Mouse (Mus musculus): ENCODE results near the gene Slc41a2. TPM values are rescaled to one million over a fixed set of nuclear protein-coding genes. Genes with fewer than 3 reads are reported as not detected.
A peak's percentile ranks its signal among the peaks of the same experiment; 100 is the strongest.

Slc41a2 gene
- polyA plus RNA-seq (2015; fragmentation: Nextera tagmentation; extraction: Ambion mirVana), result 0.78 and 0.87 TPM in 2 replicates

- peak within 1 kb of the TSS; percentile 49 for H3K9ac ChIP-seq (ENCODE audit: low read depth, low read length)
- H3K27me3 ChIP-seq (ENCODE audit: insufficient read depth, low read length), result peaks cover 27% of the 10 kb centered on the region
- ATAC-seq (replicated peaks; ENCODE audit: low FRiP score, low read depth), result peak; percentile 59
- WGBS, result 1% methylated on average over 66 of the region's 102 CpGs
- TF ChIP-seq CTCF (IDR thresholded peaks at IDR 0.05; ENCODE audit: low read depth), result no peak
- peak within 1 kb of the TSS; percentile 98 for H3K4me2 ChIP-seq (ENCODE audit: low read length)
- no peaks in the 10 kb centered on the region for H3K36me3 ChIP-seq (ENCODE audit: insufficient read depth, low read length)
- H3K4me1 ChIP-seq (replicated peaks; ENCODE audit: insufficient read depth, low read length), result peaks cover 7% of the 10 kb centered on the region; the same call in 1 of the 2 replicates
- DNase-seq (ENCODE audit: low spot score), result peak; percentile 42
- H3K4me3 ChIP-seq (replicated peaks; ENCODE audit: low read depth, low read length), result peak within 1 kb of the TSS; percentile 57
- no peak within 1 kb of the TSS for H3K27ac ChIP-seq
- no peaks in the 10 kb centered on the region for H3K9me3 ChIP-seq (replicated peaks; ENCODE audit: low read length)
Measured at GRCm38 (mm10) chr10:83337159-83337951, at the start of gene Slc41a2. Gene Slc41a2 (minus strand): TSS chr10:83337882.

- no peak overlapping the region for H3K4me3 ChIP-seq (replicated peaks; ENCODE audit: low read depth, low read length)
- H3K27me3 ChIP-seq (ENCODE audit: insufficient read depth, low read length), result no peaks in the 10 kb centered on the region
- H3K36me3 ChIP-seq (ENCODE audit: insufficient read depth, low read length), result no peaks in the 10 kb centered on the region
- no peak overlapping the region for H3K27ac ChIP-seq
- WGBS, result 96% methylated on average over 7 of the region's 7 CpGs
- no peak overlapping the region for H3K4me2 ChIP-seq (ENCODE audit: low read length)
- TF ChIP-seq CTCF (IDR thresholded peaks at IDR 0.05; ENCODE audit: low read depth), result no peak
- no peak overlapping the region for H3K9ac ChIP-seq (ENCODE audit: low read depth, low read length)
- no peak for ATAC-seq (replicated peaks; ENCODE audit: low FRiP score, low read depth)
- H3K4me1 ChIP-seq (replicated peaks; ENCODE audit: insufficient read depth, low read length), result no peaks in the 10 kb centered on the region
- H3K9me3 ChIP-seq (replicated peaks; ENCODE audit: low read length), result 0 out of 2 replicates have a peak, but pooled peaks cover 5% of the 10 kb centered on the region
- no peak for DNase-seq (ENCODE audit: low spot score)
Measured at GRCm38 (mm10) chr10:83385330-83385910, 47.7 kb upstream of the Slc41a2 start.

GRCm38 (mm10) chr10:83384456-83385215 is 47.0 kb upstream of the Slc41a2 start:
- Histone ChIP-seq H3K36me3 (ENCODE audit: insufficient read depth, low read length) (no peaks in the 10 kb centered on the region), H3K4me2 (ENCODE audit: low read length) (no peak overlapping the region), H3K9ac (ENCODE audit: low read depth, low read length) (no peak overlapping the region), H3K9me3 (replicated peaks; ENCODE audit: low read length) (0 out of 2 replicates have a peak, but pooled peaks cover 5% of the 10 kb centered on the region), H3K27me3 (ENCODE audit: insufficient read depth, low read length) (no peaks in the 10 kb centered on the region), H3K4me1 (replicated peaks; ENCODE audit: insufficient read depth, low read length) (no peaks in the 10 kb centered on the region), H3K27ac (no peak overlapping the region), H3K4me3 (replicated peaks; ENCODE audit: low read depth, low read length) (no peak overlapping the region)
- 94% methylated on average over 8 of the region's 8 CpGs for WGBS
- ATAC-seq (replicated peaks; ENCODE audit: low FRiP score, low read depth) (no peak), DNase-seq (ENCODE audit: low spot score) (no peak)
- TF ChIP-seq CTCF (IDR thresholded peaks at IDR 0.05; ENCODE audit: low read depth), result no peak

GRCm38 (mm10) chr10:83383863-83384262 is 46.2 kb upstream of the Slc41a2 start:
- H3K4me2 ChIP-seq (ENCODE audit: low read length), result no peak overlapping the region
- 85% methylated on average over 13 of the region's 13 CpGs for WGBS
- no peaks in the 10 kb centered on the region for H3K36me3 ChIP-seq (ENCODE audit: insufficient read depth, low read length)
- H3K9ac ChIP-seq (ENCODE audit: low read depth, low read length), result no peak overlapping the region
- no peak for TF ChIP-seq CTCF (IDR thresholded peaks at IDR 0.05; ENCODE audit: low read depth)
- 0 out of 2 replicates have a peak, but pooled peaks cover 5% of the 10 kb centered on the region for H3K9me3 ChIP-seq (replicated peaks; ENCODE audit: low read length)
- DNase-seq (ENCODE audit: low spot score) (no peak), ATAC-seq (replicated peaks; ENCODE audit: low FRiP score, low read depth) (no peak)
- H3K27ac ChIP-seq, result no peak overlapping the region
- no peaks in the 10 kb centered on the region for H3K4me1 ChIP-seq (replicated peaks; ENCODE audit: insufficient read depth, low read length)
- no peak overlapping the region for H3K4me3 ChIP-seq (replicated peaks; ENCODE audit: low read depth, low read length)
- no peaks in the 10 kb centered on the region for H3K27me3 ChIP-seq (ENCODE audit: insufficient read depth, low read length)

GRCm38 (mm10) chr10:83382988-83383387 is 45.3 kb upstream of the Slc41a2 start:
- DNase-seq (ENCODE audit: low spot score) (no peak), ATAC-seq (replicated peaks; ENCODE audit: low FRiP score, low read depth) (no peak)
- no peak for TF ChIP-seq CTCF (IDR thresholded peaks at IDR 0.05; ENCODE audit: low read depth)
- Histone ChIP-seq H3K4me3 (replicated peaks; ENCODE audit: low read depth, low read length) (no peak overlapping the region), H3K27ac (no peak overlapping the region), H3K9me3 (replicated peaks; ENCODE audit: low read length) (0 out of 2 replicates have a peak, but pooled peaks cover 5% of the 10 kb centered on the region), H3K36me3 (ENCODE audit: insufficient read depth, low read length) (no peaks in the 10 kb centered on the region), H3K4me2 (ENCODE audit: low read length) (no peak overlapping the region), H3K9ac (ENCODE audit: low read depth, low read length) (no peak overlapping the region), H3K27me3 (ENCODE audit: insufficient read depth, low read length) (no peaks in the 10 kb centered on the region), H3K4me1 (replicated peaks; ENCODE audit: insufficient read depth, low read length) (no peaks in the 10 kb centered on the region)
- 48% methylated on average over 2 of the region's 2 CpGs for WGBS

- H3K9me3 ChIP-seq (replicated peaks; ENCODE audit: low read length), result 0 out of 2 replicates have a peak, but pooled peaks cover 5% of the 10 kb centered on the region
- no peaks in the 10 kb centered on the region for H3K36me3 ChIP-seq (ENCODE audit: insufficient read depth, low read length)
- 80% methylated on average over 4 of the region's 4 CpGs for WGBS
- DNase-seq (ENCODE audit: low spot score) (no peak), ATAC-seq (replicated peaks; ENCODE audit: low FRiP score, low read depth) (no peak)
- H3K9ac ChIP-seq (ENCODE audit: low read depth, low read length), result no peak overlapping the region
- no peak for TF ChIP-seq CTCF (IDR thresholded peaks at IDR 0.05; ENCODE audit: low read depth)
- no peaks in the 10 kb centered on the region for H3K4me1 ChIP-seq (replicated peaks; ENCODE audit: insufficient read depth, low read length)
- no peak overlapping the region for H3K4me3 ChIP-seq (replicated peaks; ENCODE audit: low read depth, low read length)
- H3K4me2 ChIP-seq (ENCODE audit: low read length), result no peak overlapping the region
- no peaks in the 10 kb centered on the region for H3K27me3 ChIP-seq (ENCODE audit: insufficient read depth, low read length)
- H3K27ac ChIP-seq, result no peak overlapping the region
Measured at GRCm38 (mm10) chr10:83382528-83382927, 44.8 kb upstream of the Slc41a2 start.

All from kidney, postnatal 0 days (tissue).